Mouse (Mus musculus): ENCODE results near the gene Tmem88. TPM values are rescaled to one million over a fixed set of nuclear protein-coding genes. Genes with fewer than 3 reads are reported as not detected.

Tmem88 gene
- polyA plus RNA-seq, 1 experiment from 2014 or later = 40.5 TPM

- Histone ChIP-seq H3K27me3 (replicated peaks) (no peaks in the 10 kb centered on the region), H3K9me3 (no peaks in the 10 kb centered on the region), H3K27ac (replicated peaks) (peak overlapping the region; percentile 97), H3K4me3 (peak overlapping the region; percentile 90), H3K9ac (peak overlapping the region; percentile 99), H3K36me3 (peaks cover 18% of the 10 kb centered on the region), H3K4me1 (peaks cover 60% of the 10 kb centered on the region), H3K4me2 (peak overlapping the region; percentile 87)
- no peak for ATAC-seq (ENCODE audit: extremely low read depth, insufficient number of reproducible peaks, low FRiP score, low TSS enrichment)
- 0% methylated on average over 22 of the region's 22 CpGs for WGBS
Measured at GRCm38 (mm10) chr11:69366855-69367615, 31.0 kb downstream of the Tmem88 start.

GRCm38 (mm10) chr11:69366157-69366854 lies 31.7 kb downstream of the Tmem88 start:
- ATAC-seq (ENCODE audit: extremely low read depth, insufficient number of reproducible peaks, low FRiP score, low TSS enrichment) = peak; percentile 61
- peak overlapping the region; percentile 99 for H3K9ac ChIP-seq
- peak overlapping the region; percentile 90 for H3K4me3 ChIP-seq
- peaks cover 53% of the 10 kb centered on the region for H3K4me1 ChIP-seq
- H3K4me2 ChIP-seq = peak overlapping the region; percentile 87
- H3K36me3 ChIP-seq = peaks cover 26% of the 10 kb centered on the region
- peak overlapping the region; percentile 97 for H3K27ac ChIP-seq (replicated peaks)
- H3K9me3 ChIP-seq = no peaks in the 10 kb centered on the region
- no peaks in the 10 kb centered on the region for H3K27me3 ChIP-seq (replicated peaks)
- WGBS = under 1% methylated on average over 26 of the region's 26 CpGs

GRCm38 (mm10) chr11:69365722-69366121 lies 32.3 kb downstream of the Tmem88 start:
- peaks cover 47% of the 10 kb centered on the region for H3K4me1 ChIP-seq
- peak overlapping the region; percentile 97 for H3K27ac ChIP-seq (replicated peaks)
- WGBS = 39% methylated on average over 6 of the region's 6 CpGs
- peaks cover 31% of the 10 kb centered on the region for H3K36me3 ChIP-seq
- H3K9ac ChIP-seq = peak overlapping the region; percentile 82
- H3K4me3 ChIP-seq = peak overlapping the region; percentile 90
- ATAC-seq (ENCODE audit: extremely low read depth, insufficient number of reproducible peaks, low FRiP score, low TSS enrichment) = no peak
- peak overlapping the region; percentile 87 for H3K4me2 ChIP-seq
- no peaks in the 10 kb centered on the region for H3K27me3 ChIP-seq (replicated peaks)
- H3K9me3 ChIP-seq = no peaks in the 10 kb centered on the region

- Histone ChIP-seq H3K27me3 (replicated peaks) (no peaks in the 10 kb centered on the region), H3K4me2 (peak overlapping the region; percentile 87), H3K4me3 (peak overlapping the region; percentile 90; the same call in 1 of the 2 replicates), H3K4me1 (peaks cover 42% of the 10 kb centered on the region), H3K36me3 (peaks cover 40% of the 10 kb centered on the region), H3K9me3 (no peaks in the 10 kb centered on the region), H3K9ac (peak overlapping the region; percentile 50; the same call in 1 of the 2 replicates), H3K27ac (replicated peaks) (peak overlapping the region; percentile 97)
- 0 out of 2 replicates have a peak, but pooled peaks have one; percentile 28 for ATAC-seq (ENCODE audit: extremely low read depth, insufficient number of reproducible peaks, low FRiP score, low TSS enrichment)
- 4% methylated on average over 6 of the region's 6 CpGs for WGBS
Measured at GRCm38 (mm10) chr11:69364910-69365309, 33.1 kb downstream of the Tmem88 start.

GRCm38 (mm10) chr11:69364376-69364775 lies 33.7 kb downstream of the Tmem88 start:
- peak overlapping the region; percentile 97 for H3K27ac ChIP-seq (replicated peaks)
- peaks cover 45% of the 10 kb centered on the region for H3K36me3 ChIP-seq
- H3K9ac ChIP-seq = 0 out of 2 replicates have a peak overlapping the region, but pooled peaks have one; percentile 24
- H3K4me3 ChIP-seq = no peak overlapping the region
- ATAC-seq (ENCODE audit: extremely low read depth, insufficient number of reproducible peaks, low FRiP score, low TSS enrichment) = no peak
- H3K4me1 ChIP-seq = peaks cover 38% of the 10 kb centered on the region
- no peaks in the 10 kb centered on the region for H3K9me3 ChIP-seq
- H3K27me3 ChIP-seq (replicated peaks) = no peaks in the 10 kb centered on the region
- H3K4me2 ChIP-seq = peak overlapping the region; percentile 87
- WGBS = 47% methylated on average over 8 of the region's 8 CpGs

GRCm38 (mm10) chr11:69362479-69362878 lies 35.6 kb downstream of the Tmem88 start:
- Histone ChIP-seq H3K4me3 (no peak overlapping the region), H3K27me3 (replicated peaks) (no peaks in the 10 kb centered on the region), H3K36me3 (peaks cover 64% of the 10 kb centered on the region), H3K27ac (replicated peaks) (no peak overlapping the region), H3K9ac (no peak overlapping the region), H3K9me3 (no peaks in the 10 kb centered on the region), H3K4me1 (peaks cover 31% of the 10 kb centered on the region), H3K4me2 (no peak overlapping the region)
- WGBS = 77% methylated on average over 2 of the region's 2 CpGs
- ATAC-seq (ENCODE audit: extremely low read depth, insufficient number of reproducible peaks, low FRiP score, low TSS enrichment) = no peak

- no peak overlapping the region for H3K9ac ChIP-seq
- 75% methylated on average over 7 of the region's 7 CpGs for WGBS
- no peak overlapping the region for H3K4me2 ChIP-seq
- no peaks in the 10 kb centered on the region for H3K9me3 ChIP-seq
- ATAC-seq (ENCODE audit: extremely low read depth, insufficient number of reproducible peaks, low FRiP score, low TSS enrichment) = no peak
- H3K4me3 ChIP-seq = no peak overlapping the region
- H3K27me3 ChIP-seq (replicated peaks) = no peaks in the 10 kb centered on the region
- peaks cover 68% of the 10 kb centered on the region for H3K36me3 ChIP-seq
- H3K4me1 ChIP-seq = peaks cover 26% of the 10 kb centered on the region
- no peak overlapping the region for H3K27ac ChIP-seq (replicated peaks)
Measured at GRCm38 (mm10) chr11:69362021-69362420, 36.0 kb downstream of the Tmem88 start.

- no peak overlapping the region for H3K4me3 ChIP-seq
- peaks cover 97% of the 10 kb centered on the region for H3K36me3 ChIP-seq
- 83% methylated on average over 12 of the region's 12 CpGs for WGBS
- no peak overlapping the region for H3K4me2 ChIP-seq
- no peaks in the 10 kb centered on the region for H3K4me1 ChIP-seq
- no peaks in the 10 kb centered on the region for H3K9me3 ChIP-seq
- no peaks in the 10 kb centered on the region for H3K27me3 ChIP-seq (replicated peaks)
- H3K27ac ChIP-seq (replicated peaks) = no peak overlapping the region
- H3K9ac ChIP-seq = no peak overlapping the region
- ATAC-seq (ENCODE audit: extremely low read depth, insufficient number of reproducible peaks, low FRiP score, low TSS enrichment) = no peak
Measured at GRCm38 (mm10) chr11:69357690-69358089, 40.3 kb downstream of the Tmem88 start.

GRCm38 (mm10) chr11:69356544-69356943 lies 41.5 kb downstream of the Tmem88 start:
- no peaks in the 10 kb centered on the region for H3K27me3 ChIP-seq (replicated peaks)
- H3K9ac ChIP-seq = no peak overlapping the region
- H3K36me3 ChIP-seq = peaks cover 98% of the 10 kb centered on the region
- WGBS = 85% methylated on average over 5 of the region's 5 CpGs
- no peak overlapping the region for H3K27ac ChIP-seq (replicated peaks)
- ATAC-seq (ENCODE audit: extremely low read depth, insufficient number of reproducible peaks, low FRiP score, low TSS enrichment) = no peak
- no peak overlapping the region for H3K4me2 ChIP-seq
- H3K4me1 ChIP-seq = no peaks in the 10 kb centered on the region
- no peaks in the 10 kb centered on the region for H3K9me3 ChIP-seq
- H3K4me3 ChIP-seq = no peak overlapping the region

Measured in heart, embryonic 13.5 days (tissue).